Mouse (Mus musculus) heart, embryonic 10.5 days (tissue): ENCODE measurements around the gene Dlg1. TPM values are rescaled to one million over a fixed set of nuclear protein-coding genes. Genes with fewer than 3 reads are reported as not detected.

Source experiments
- DNase-seq: peaks from one replicate; pipeline ENCODE4 v3.0.0-alpha.2; 2017; ENCODE audit warnings: low spot score
- H3K27ac ChIP-seq: fragments of 300-500 bp; sonication (generic); 2 replicates; pipeline ENCODE4 v1.5.1; 2016; ENCODE audit warnings: mild to moderate bottlenecking
- H3K27me3 ChIP-seq: fragments of 300-500 bp; sonication (generic); 2 replicates; pipeline ENCODE4 v1.6.1; 2016; ENCODE audit warnings: mild to moderate bottlenecking; ENCODE audit not compliant: poor library complexity, insufficient read depth, severe bottlenecking
- H3K36me3 ChIP-seq: fragments of 300-500 bp; sonication (generic); 2 replicates; pipeline ENCODE4 v1.6.1; 2016; ENCODE audit warnings: mild to moderate bottlenecking, moderate library complexity
- H3K4me1 ChIP-seq: fragments of 300-500 bp; sonication (generic); 2 replicates; pipeline ENCODE4 v1.6.1; 2016; ENCODE audit warnings: mild to moderate bottlenecking
- H3K4me3 ChIP-seq: fragments of 300-500 bp; sonication (generic); 2 replicates; pipeline ENCODE4 v1.5.1; 2016; ENCODE audit warnings: mild to moderate bottlenecking, moderate library complexity
- H3K9me3 ChIP-seq: fragments of 300-500 bp; sonication (generic); 2 replicates; pipeline ENCODE4 v1.6.1; 2016; ENCODE audit warnings: mild to moderate bottlenecking, moderate library complexity
- WGBS: fragments of 180-500 bp; shearing (Covaris S2); methylation state at CpG from one replicate; pipeline ENCODE4 v1.1.7; 2016; 5-methylcytosine and 5-hydroxymethylcytosine counted together
- polyA plus RNA-seq: library from polyadenylated mRNA; unstranded; fragments of >200 nt; fragmentation: Nextera tagmentation; extraction: Ambion mirVana; gene quantifications from 2 replicates; pipeline ENCODE4 v1.2.1, GENCODE M21; 2016

Gene Dlg1
- polyA plus RNA-seq, 1 experiment from 2014 or later = 25.5 TPM

DNA sequence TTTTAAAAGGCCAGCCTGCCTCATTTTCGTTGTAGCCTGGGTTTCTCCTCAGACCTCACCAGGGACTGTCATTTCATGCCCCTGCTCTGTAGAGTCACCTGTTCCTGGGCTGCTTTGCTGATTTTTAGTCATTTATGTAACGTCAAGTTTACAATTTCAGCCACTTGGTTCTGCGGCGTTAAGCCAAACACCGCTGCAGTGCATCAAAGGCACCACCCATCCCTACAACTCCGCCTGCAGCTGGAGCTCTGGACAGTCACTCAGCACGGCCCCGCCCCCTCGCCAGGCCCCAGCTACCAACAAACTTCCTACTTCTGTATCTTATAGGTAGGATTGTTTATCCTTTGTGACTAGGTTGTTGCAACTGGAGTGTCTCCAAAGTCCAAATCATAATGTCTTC, 243.7 kb downstream of the Dlg1 start:
- H3K4me1 ChIP-seq = peaks cover 19% of the 10 kb centered on the region
- no peak for DNase-seq
- H3K36me3 ChIP-seq = no peaks in the 10 kb centered on the region
- H3K4me3 ChIP-seq = peak overlapping the region; percentile 51
- peak overlapping the region; percentile 52; the same call in 1 of the 2 replicates for H3K27ac ChIP-seq
- WGBS = 9% methylated on average over 9 of the region's 9 CpGs
- no peaks in the 10 kb centered on the region for H3K9me3 ChIP-seq
- H3K27me3 ChIP-seq = peaks cover 4% of the 10 kb centered on the region; the same call in 1 of the 2 replicates

DNA sequence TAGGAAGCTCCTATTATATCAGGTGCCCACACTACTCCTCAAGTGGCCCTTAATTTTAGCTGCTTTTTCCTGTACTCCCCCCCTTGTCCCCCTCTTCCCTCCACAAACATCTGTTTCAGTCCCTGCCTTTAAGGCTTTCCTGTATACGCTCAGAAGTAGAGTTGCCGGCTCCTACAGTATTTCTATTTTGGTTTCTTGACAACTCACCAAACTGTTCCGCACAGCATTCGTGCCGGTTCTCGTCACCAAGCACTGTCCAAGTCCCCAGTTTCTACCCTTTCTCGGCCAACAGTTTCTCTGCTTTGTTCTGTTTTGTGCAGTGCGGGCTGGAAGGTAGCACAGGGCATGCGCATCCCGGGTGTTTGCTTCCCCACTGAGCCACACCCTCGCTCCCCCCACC, 245.7 kb downstream of the Dlg1 start:
- Histone ChIP-seq H3K27me3 (peaks cover 4% of the 10 kb centered on the region; the same call in 1 of the 2 replicates), H3K27ac (no peak overlapping the region), H3K4me3 (peak overlapping the region; percentile 24; the same call in 1 of the 2 replicates), H3K36me3 (no peaks in the 10 kb centered on the region), H3K9me3 (no peaks in the 10 kb centered on the region), H3K4me1 (peaks cover 19% of the 10 kb centered on the region)
- whole genome bisulfite sequencing = 54% methylated on average over 11 of the region's 11 CpGs
- no peak for DNase-seq

DNA sequence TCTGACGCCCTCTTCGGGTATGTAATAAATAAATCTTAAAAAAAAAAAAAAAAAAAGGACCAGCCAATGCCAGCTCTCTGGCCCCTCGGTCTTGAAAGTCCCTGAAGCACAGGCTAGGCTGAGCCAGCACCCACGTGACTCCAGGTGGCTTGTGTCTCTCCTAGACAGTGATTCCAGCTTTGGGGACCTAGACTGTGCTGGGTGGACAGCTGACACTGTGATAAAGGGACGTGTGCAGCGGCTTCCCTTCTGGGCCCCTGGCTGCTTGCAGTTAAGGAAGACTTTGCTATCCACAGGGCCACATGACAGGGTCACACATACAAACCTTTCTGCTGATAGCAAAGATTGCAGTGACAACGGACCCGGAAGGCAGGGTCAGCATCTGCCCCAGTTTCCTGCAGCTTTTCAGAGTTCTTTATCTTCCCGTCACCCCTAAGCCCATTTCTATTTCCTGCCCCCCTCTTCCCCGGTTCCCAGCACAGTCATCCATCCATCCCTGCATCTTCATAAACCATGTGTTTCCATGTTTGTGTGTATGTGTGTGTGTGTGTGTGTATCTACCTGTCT, 247.1 kb downstream of the Dlg1 start:
- Histone ChIP-seq H3K9me3 (no peaks in the 10 kb centered on the region), H3K27me3 (peaks cover 4% of the 10 kb centered on the region; the same call in 1 of the 2 replicates), H3K27ac (no peak overlapping the region), H3K36me3 (no peaks in the 10 kb centered on the region), H3K4me3 (no peak overlapping the region), H3K4me1 (peaks cover 19% of the 10 kb centered on the region)
- 51% methylated on average over 10 of the region's 10 CpGs for WGBS
- no peak for DNase-seq

DNA sequence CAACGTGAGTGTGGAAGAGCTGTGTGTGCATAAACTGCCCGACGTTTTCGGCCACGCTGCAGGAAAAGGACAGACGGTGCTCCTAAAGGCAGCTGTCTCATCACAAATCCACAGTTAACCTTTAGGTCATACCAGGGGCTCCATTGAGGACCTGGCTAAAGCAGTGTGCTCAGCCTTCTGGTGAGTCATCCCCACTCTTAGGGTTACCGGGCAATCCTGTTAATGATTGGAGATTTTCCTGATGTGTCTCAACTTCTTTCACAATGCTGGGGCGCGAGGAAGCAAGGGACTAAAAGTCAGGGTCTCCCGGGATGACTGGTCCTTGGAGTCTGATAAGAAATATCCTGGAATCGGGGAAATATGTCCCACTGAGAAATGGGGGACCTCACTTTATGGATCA, 254.5 kb downstream of the Dlg1 start:
- no peaks in the 10 kb centered on the region for H3K9me3 ChIP-seq
- DNase-seq = no peak
- WGBS = 62% methylated on average over 11 of the region's 11 CpGs
- H3K4me3 ChIP-seq = peak overlapping the region; percentile 42; the same call in 1 of the 2 replicates
- no peaks in the 10 kb centered on the region for H3K36me3 ChIP-seq
- no peaks in the 10 kb centered on the region for H3K4me1 ChIP-seq
- H3K27me3 ChIP-seq = peaks cover 4% of the 10 kb centered on the region; the same call in 1 of the 2 replicates
- no peak overlapping the region for H3K27ac ChIP-seq

DNA sequence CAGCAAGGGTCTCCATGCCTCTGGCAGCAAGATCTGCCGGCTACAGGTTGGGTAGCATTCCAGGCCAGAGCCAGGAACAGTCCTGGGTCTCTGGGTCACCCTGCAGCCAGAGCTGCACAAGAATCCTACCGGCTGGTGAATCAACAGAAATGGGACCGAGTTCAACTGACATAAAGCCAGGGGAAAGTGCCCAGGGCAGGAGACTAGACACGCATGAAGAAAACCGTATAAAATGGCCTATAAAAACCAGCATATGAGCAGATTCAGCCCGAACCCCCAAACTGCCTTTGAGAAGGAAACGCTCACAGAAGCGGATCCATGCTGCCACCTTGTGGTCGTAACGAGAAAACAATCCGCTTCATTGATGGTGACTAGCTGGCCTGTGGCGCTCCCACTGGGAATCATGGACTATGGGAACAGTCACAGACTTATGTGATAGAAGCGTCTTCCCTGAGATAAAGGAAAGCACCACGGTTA, 255.0 kb downstream of the Dlg1 start:
- Histone ChIP-seq H3K4me1 (no peaks in the 10 kb centered on the region), H3K27ac (0 out of 2 replicates have a peak overlapping the region, but pooled peaks have one; percentile 30), H3K4me3 (peak overlapping the region; percentile 42), H3K27me3 (peaks cover 4% of the 10 kb centered on the region; the same call in 1 of the 2 replicates), H3K36me3 (no peaks in the 10 kb centered on the region), H3K9me3 (no peaks in the 10 kb centered on the region)
- peak; percentile 90 for DNase-seq
- WGBS = 6% methylated on average over 14 of the region's 14 CpGs

DNA sequence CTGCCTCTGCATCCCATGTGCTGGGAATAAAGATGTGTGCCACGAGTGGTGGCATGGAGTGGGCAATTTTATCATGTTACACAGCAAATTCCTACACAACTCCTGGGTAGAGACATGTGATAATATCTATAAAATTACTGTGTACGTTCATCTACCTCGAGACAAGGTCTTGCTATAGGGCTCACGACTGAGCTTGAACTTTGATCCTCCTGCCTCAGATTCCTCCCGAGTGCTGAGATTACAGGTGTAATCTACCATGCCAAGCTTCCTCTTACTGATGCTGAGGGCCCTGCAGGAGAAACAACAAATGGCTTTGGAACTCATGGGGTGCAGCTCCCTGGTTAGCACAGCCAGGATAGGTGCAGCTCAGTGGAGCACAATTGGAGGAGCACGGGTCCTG, 261.1 kb downstream of the Dlg1 start:
- Histone ChIP-seq H3K36me3 (no peaks in the 10 kb centered on the region), H3K27ac (no peak overlapping the region), H3K9me3 (no peaks in the 10 kb centered on the region), H3K4me3 (no peak overlapping the region), H3K4me1 (peaks cover 12% of the 10 kb centered on the region; the same call in 1 of the 2 replicates), H3K27me3 (no peaks in the 10 kb centered on the region)
- DNase-seq = no peak
- 83% methylated on average over 6 of the region's 6 CpGs for WGBS

Other genes starting within 250 kb of the Dlg1 start
- 10.7 and 13.8 TPM in 2 replicates for gene Bdh1, start 241.2 kb upstream of the Dlg1 start, polyA plus RNA-seq
- gene Meltf, start 215.4 kb downstream of the Dlg1 start, polyA plus RNA-seq = 0.09 and 0.34 TPM in 2 replicates